Mouse (Mus musculus) 416B (cell line): Measurements from ENCODE around the gene Clec4n.
A peak's percentile ranks its signal among the peaks of the same experiment; 100 is the strongest.
"Not testable (repeated sequence)": the region's sequence is repeated elsewhere in the genome, so short reads cannot be mapped to it uniquely, and the experiment has no call there.

ENCODE experiments used
- DNase-seq: peaks from one replicate; pipeline ENCODE4 v3.0.0; 2011; ENCODE audit warnings: low read depth

The Clec4n gene

DNA sequence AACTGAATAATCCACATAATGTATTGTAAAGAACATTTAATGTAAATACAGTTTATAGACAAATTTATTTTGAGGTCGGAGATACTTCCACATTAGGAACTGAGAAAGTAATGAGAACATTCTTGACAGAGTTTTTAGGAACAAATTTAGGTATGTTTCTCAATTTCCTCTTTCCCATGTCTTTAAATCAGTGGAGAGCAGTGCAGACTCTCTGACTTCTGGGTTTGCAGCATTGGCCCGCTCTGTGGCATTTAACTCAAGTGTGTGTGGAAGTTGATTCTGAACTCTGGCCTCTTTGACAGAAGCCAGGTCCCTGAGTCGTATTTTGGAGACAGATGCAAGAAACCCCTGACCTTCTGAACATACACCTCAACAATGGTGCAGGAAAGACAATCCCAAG lies at the start of gene Clec4n:
Clec4n (plus strand) TSS at position 200 of the 400 bp plus-strand sequence.
- no peak for DNase-seq

- DNase-seq, result peak; percentile 66
Measured at GRCm38 (mm10) chr6:123184862-123185261, 44.8 kb upstream of the Clec4n start.

DNA sequence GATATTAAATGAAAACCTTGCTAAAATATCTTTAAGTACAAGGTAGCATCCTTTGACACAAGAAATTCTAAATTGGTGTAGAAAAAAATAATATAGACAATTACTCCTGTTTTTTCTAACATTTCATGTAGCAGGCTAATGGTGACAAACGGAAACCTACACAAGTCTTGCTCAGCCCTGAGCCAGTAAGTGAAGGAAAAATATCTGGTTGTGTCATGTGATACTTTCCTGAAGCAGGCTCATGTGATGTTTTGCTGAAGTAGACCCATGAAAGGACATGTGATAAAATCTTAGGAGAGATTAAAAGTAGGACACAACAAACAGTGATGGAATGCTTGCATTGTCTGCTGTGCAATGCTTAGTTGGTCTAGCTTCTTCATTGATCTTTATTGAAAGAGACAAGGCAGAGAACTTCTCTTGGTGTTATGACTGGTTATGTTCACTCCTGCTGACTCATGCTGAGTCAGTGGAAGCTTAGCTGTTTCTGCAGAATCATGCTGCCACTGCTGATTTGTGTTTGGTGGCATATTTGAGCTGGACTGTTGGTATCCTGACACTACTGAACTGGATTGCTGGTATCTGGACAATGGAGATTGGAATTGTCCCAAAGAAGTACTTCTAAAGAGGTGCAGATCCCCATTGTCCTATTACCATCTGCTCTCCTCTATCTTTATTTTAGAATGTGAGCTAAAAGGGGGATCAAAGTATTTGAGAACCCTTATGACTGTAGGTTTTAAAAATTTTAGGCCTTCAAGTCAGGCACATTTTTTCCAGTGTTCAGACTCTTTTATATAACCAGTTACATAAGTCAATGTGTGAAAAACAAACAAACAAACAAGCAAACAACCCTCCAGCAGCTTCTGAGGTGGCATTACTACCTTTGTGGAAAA lies 22.2 kb upstream of the Clec4n start:
- DNase-seq, result peak; percentile 72

- not testable (repeated sequence) for DNase-seq
Measured at GRCm38 (mm10) chr6:123208077-123208439, 21.6 kb upstream of the Clec4n start.

DNA sequence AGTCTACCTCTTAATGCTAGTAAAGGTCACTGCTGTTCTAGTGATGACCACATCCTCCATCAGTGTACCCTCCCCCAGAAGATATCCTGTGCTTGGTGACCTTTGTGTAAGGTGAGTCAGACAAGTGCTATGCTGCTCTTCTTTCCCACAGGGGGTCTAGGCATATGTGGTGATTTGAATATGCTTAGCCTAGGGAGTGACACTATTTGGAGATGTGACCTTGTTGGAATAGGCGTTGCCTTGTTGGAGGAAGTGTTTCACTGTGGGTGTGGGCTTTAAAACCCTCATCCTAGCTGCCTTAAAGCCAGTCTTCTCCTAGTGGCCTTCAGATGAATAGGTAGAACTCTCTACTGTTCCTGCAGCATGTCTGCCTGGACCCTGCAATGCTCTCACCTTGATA lies 17.9 kb upstream of the Clec4n start:
- no peak for DNase-seq

DNA sequence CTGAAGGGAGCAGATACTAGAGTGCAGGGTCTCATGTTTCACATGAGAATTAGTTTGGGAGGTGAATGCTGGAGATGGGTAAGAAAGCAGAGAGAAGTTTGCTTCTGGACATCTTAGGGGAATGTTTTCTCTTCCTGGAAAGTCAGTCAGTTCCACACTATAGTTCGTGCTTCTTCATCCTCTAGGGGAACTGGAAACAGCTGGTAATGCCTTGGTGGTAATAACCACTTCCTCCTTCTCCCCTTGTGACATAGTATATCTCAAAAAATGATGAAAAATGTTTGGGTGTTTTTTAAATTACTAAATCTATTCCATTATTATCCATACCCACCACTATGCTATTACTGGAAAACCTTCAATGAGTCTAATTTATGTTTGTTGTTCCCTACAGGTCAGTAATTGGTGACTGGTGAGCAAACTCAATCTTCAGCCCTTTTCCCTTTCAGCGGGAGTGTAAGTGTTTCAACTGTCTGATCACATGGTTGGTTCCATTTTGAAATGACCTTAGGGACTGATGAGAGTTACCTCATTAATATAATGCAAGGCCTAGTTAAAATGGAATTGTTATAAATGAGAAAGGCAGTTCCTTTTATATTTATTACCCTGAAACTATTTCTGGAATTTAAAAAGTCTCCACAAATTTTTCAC lies 2.0 kb upstream of the Clec4n start:
- DNase-seq, result peak; percentile 80

DNA sequence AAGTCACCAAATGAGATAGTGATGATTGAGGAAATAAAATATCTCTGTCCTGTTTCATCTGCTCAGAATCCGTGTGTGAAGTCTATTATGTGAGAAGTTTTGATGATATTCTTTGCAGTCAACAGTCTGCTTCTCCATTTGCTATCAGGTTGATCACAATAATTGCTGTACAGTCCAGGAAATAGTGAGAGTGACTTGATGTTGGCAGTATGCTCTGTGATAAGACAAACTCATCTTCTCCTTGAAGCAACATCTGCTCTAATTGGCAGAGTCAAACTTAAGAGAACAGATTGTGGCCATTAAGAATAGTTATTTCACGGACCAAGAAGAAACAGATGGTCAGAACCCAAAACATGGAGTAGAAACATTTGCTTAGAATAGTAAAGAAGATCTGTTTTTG lies 1.5 kb downstream of the Clec4n start:
- DNase-seq, result no peak

DNA sequence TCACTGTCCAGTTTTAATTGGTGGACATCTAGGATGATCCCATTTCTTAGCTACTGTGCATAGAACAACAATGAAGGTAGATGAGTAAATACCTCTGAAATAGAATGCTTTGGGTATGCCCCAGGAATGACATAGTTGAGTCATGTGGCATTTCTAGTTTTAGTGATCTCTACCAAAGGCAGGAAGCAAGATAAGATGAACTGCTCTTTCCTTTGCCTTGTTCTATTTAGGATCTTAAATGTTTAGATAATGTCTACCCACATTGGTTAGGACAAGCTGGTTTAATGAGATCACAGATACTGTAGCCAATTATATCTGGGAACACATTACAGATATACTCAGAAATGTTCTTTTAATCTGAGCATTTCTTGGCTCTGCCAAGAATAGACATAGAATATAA lies 7.9 kb downstream of the Clec4n start:
- DNase-seq, result peak; percentile 68

DNA sequence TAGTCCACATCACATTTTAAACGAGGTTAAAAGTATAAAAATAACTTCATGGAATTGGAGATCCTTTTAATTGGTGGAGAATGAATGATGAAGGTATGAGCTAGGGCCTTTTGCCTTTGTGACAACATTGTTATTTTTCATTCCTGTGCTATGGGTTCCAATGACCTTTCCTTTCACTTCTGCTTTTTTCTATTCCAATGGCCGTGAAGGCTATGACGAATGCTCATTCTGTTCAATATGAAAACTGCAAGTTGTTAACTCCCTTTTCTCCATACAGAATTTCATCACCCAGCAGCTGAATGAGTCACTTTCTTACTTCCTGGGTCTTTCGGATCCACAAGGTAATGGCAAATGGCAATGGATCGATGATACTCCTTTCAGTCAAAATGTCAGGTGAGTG lies 14.6 kb downstream of the Clec4n start:
- DNase-seq, result no peak

- DNase-seq, result peak; percentile 81
Measured at GRCm38 (mm10) chr6:123248862-123249261, 19.2 kb downstream of the Clec4n start.

DNA sequence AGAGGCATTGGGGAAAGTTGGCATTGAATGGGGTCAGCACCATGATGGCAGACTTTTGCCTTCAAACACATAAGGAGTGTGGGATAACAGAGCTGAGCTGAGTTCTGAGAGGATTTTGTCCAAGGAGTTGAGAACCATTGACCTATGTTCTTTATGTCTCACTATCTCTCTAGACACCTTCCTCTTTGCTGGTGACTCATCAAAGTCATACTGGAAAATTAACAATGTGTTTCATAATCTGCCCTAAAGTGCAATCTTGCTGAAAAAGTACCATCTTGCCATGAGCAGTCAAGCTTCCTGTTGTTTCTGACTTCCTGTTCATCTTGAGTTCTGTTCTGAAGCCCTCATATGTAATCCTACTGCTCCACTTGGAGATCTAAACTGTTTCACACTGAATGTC lies 23.1 kb downstream of the Clec4n start:
- DNase-seq, result peak; percentile 97

- DNase-seq, result peak; percentile 78
Measured at GRCm38 (mm10) chr6:123258946-123259345, 29.3 kb downstream of the Clec4n start.

GRCm38 (mm10) chr6:123259889-123260603 lies 30.4 kb downstream of the Clec4n start:
- DNase-seq, result peak; percentile 90

GRCm38 (mm10) chr6:123260868-123261267 lies 31.2 kb downstream of the Clec4n start:
- no peak for DNase-seq

DNA sequence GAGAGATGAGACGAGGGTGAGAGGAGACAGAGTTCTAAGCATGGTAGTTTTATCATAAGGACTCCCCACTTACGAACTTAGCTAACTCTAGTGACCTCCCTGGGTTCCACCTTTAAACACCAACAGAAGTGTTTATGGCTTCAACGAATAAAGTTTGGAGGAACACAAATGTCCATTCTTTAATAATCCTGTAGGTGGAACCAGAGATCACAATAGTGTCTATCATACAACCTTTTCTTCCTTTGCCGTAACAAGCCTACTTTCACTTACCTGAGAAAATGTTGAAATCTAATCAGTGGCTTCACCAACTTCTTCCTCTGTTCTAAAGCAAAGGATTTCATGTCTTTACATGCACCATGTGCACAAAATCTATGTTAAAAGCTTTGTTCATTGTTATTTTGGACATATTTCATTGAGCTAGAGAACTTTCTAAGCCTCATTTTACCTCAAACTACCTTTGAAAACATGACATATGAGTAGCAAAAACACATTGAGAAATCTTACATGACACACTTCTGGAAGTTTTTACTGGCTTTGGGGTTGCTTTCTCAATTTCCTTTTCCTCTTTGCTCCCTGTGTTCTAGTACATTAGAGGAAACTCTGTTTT lies 32.0 kb downstream of the Clec4n start, which contains the start of gene Clec4d:
Clec4d (plus strand) TSS at position 557 of the 607 bp plus-strand sequence.
- peak; percentile 85 for DNase-seq

DNA sequence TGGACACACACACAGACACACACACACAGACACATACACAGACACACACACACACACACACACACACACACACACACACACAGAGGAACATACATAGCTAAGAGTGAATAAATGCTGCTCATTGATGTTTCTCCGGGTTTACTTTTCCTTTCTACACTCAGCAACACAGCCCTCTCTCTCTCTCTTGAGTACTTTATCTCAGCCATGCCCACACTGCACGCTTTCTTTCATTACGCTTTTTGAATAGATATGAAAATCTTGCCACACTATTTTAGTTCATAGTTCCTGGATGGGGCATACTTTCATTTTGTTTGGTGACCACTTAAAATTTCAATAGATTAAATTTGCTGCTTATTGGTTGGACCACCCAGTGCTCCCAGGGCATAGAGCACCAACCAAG lies 34.6 kb downstream of the Clec4n start:
- no peak for DNase-seq

DNA sequence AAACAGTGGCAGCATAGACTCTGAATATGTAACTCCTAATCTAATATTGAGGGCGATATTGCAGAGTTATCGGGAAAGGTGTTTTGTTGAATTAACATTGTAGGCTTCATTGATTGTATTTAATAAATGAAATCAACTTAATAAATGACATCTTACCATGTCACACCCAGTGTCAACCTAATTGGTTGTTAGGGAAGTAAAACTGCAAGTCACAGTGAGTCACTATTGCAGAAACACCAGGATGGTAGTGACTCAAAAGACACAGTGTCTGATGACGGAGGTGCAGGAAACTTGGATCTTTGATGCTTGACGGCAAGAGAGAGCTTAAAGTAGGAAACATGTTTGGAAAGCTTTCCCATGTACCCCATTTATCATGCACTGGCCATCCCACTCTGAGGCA lies 36.2 kb downstream of the Clec4n start:
- peak; percentile 93 for DNase-seq

GRCm38 (mm10) chr6:123266945-123267344 lies 37.3 kb downstream of the Clec4n start:
- DNase-seq, result peak; percentile 98

- DNase-seq, result no peak
Measured at GRCm38 (mm10) chr6:123279443-123279842, 49.8 kb downstream of the Clec4n start.

- DNase-seq, result peak; percentile 81
Measured at GRCm38 (mm10) chr6:123286311-123286710, 56.7 kb downstream of the Clec4n start.

DNA sequence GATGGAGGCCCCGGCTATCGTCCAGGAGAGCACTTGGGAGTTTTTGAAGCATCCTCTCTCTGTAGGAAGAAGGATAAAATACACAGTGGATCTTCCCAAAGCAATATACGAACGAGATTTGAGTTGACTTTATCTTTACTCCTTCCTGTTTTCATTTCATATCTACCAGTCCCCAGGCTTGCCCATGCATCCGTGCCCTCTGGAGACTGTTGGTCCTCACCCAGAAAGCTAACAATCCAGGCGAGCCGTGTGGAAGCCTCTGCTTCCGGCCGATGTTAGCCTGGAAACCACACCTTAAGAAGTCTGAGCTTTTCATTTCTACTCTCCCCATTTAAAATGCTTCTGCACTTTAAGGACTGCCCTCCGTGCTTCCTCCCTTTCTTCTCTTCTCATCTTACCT lies 59.3 kb downstream of the Clec4n start:
- DNase-seq, result peak; percentile 94

DNA sequence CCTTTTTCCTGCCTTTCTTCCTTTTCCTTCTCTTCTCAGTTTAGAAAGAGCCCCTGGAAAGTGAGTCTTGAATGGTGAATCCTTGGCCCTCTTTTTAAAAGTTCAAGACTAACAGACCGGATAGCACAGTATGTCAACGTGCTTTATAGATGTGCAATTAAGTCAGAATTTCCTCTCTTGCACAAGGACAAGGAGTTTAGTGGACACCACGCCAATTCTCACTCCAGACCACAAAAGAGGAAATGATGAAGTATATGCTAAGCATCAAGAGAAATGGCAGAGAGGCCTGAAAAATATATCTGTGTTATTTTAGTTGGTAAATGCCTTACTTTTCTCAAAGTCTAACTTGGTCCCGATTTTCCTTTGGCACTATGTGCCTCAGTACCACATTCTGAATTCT lies 60.1 kb downstream of the Clec4n start, which contains the start of gene Clec4e:
Clec4e (minus strand) TSS at position 118 of the 400 bp plus-strand sequence.
- DNase-seq, result peak; percentile 92
